Mouse (Mus musculus): Measurements from ENCODE around the gene Habp2. TPM values are rescaled to one million over a fixed set of nuclear protein-coding genes. Genes with fewer than 3 reads are reported as not detected.
A peak's percentile ranks its signal among the peaks of the same experiment; 100 is the strongest.

Habp2 gene
- not detected in 2 replicates for polyA plus RNA-seq (2012; ENCODE audit: insufficient read depth, insufficient read length, missing spikeins)

GRCm38 (mm10) chr19:56286866-56287265 lies at the start of gene Habp2:
Gene Habp2 (plus strand): TSS chr19:56287137.
- Histone ChIP-seq H3K27ac (ENCODE audit: insufficient read depth, low read depth, low read length) (no peak within 1 kb of the TSS), H3K4me3 (ENCODE audit: insufficient read depth, low read length) (no peak within 1 kb of the TSS), H3K4me1 (ENCODE audit: control insufficient read depth, insufficient read depth, low read length) (no peaks in the 10 kb centered on the region)
- TF ChIP-seq CTCF (IDR thresholded peaks at IDR 0.05; ENCODE audit: low read depth, low read length) (no peak), POLR2A (IDR thresholded peaks at IDR 0.05; ENCODE audit: borderline replicate concordance, low read depth, low read length) (no peak)

DNA sequence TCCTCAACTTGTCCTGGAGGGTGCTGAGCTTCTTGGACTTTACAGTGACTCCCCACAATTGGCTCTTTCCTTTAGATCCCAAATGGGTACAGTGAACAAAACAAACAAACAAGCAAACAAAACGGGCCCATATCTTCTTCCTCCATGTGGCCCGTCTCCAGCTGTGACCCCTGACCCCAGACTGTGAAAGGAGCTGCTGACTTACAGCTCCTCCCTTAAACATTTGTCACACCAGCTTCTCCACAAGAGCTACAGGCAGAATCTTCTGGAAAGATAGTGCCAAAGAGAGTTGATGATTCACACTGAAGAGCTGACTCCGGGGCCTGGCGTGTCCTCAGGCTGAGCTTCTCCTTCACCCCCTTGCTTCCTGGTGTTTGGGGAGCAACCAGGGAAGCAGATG lies 48.4 kb upstream of the Habp2 start:
- Histone ChIP-seq H3K4me1 (ENCODE audit: control insufficient read depth, insufficient read depth, low read length) (no peaks in the 10 kb centered on the region), H3K27ac (ENCODE audit: insufficient read depth, low read depth, low read length) (no peak overlapping the region), H3K4me3 (ENCODE audit: insufficient read depth, low read length) (no peak overlapping the region)
- TF ChIP-seq POLR2A (IDR thresholded peaks at IDR 0.05; ENCODE audit: borderline replicate concordance, low read depth, low read length) (no peak), CTCF (IDR thresholded peaks at IDR 0.05; ENCODE audit: low read depth, low read length) (no peak)

DNA sequence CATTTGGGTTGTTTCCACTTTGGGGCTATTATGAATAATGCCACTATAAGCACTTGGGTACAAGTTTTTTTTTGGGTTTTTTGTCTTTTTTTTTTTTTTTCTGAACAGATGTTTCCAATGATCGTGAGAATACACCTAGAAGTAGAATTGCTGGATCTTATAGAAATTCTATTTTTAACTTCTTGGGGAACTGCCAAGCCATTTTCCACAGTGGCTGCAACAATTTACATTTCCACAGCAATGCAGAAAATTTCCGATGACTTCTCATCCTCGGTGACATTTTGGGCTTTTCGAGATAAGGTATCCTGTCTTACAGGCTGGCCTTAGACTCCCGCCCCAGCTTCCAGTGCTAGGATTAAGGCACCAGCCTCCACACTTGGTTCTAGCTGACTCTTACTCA lies 41.7 kb upstream of the Habp2 start:
- Histone ChIP-seq H3K4me1 (ENCODE audit: control insufficient read depth, insufficient read depth, low read length) (no peaks in the 10 kb centered on the region), H3K4me3 (ENCODE audit: insufficient read depth, low read length) (no peak overlapping the region)
- TF ChIP-seq CTCF (IDR thresholded peaks at IDR 0.05; ENCODE audit: low read depth, low read length) (no peak), POLR2A (IDR thresholded peaks at IDR 0.05; ENCODE audit: borderline replicate concordance, low read depth, low read length) (no peak)

DNA sequence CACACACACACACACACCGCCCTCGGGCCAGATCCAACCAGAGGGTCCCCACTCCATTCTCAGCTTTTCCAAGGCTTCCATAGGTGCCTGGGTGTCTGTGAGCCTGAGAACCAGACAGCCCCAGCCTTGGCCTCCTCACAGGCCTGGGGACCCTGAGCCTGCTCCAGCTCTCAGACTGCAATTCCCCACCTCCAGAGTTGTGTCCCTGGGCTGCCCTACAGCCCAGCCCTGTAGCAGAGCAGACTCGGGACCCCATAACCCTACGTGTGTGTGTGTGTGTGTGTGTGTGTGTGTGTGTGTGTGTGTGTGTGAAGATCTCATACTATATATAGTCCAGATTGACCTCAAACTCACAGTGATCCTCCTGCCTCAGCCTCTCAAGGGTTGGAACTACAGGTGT lies 34.1 kb upstream of the Habp2 start:
- H3K27ac ChIP-seq (ENCODE audit: insufficient read depth, low read depth, low read length): no peak overlapping the region
- H3K4me3 ChIP-seq (ENCODE audit: insufficient read depth, low read length): no peak overlapping the region
- TF ChIP-seq POLR2A (IDR thresholded peaks at IDR 0.05; ENCODE audit: borderline replicate concordance, low read depth, low read length): no peak
- TF ChIP-seq CTCF (IDR thresholded peaks at IDR 0.05; ENCODE audit: low read depth, low read length): no peak
- H3K4me1 ChIP-seq (ENCODE audit: control insufficient read depth, insufficient read depth, low read length): no peaks in the 10 kb centered on the region

More for the DNA sequence above, 41.7 kb upstream of the Habp2 start:
- no peak overlapping the region for H3K27ac ChIP-seq (ENCODE audit: insufficient read depth, low read depth, low read length)

DNA sequence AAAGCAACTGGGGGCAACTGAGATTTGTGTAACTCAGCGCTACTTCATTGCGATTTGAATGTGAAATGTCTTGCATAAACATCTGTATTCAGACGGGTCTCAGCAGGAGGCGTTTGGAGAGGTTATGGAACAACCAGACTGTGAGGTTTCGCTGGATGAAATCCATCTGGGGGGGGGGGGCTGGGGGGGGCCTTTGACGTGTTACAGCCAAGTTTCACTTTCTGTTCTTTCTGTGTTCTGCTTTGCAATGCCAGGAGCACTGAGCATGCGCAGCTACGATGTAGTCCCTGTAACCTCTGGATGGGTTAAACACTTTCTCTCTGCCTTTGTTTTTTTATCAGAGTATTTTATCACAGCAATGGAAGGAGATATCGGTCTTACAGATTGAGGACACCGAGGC lies 33.7 kb upstream of the Habp2 start:
- TF ChIP-seq CTCF (IDR thresholded peaks at IDR 0.05; ENCODE audit: low read depth, low read length) (no peak), POLR2A (IDR thresholded peaks at IDR 0.05; ENCODE audit: borderline replicate concordance, low read depth, low read length) (no peak)
- Histone ChIP-seq H3K4me1 (ENCODE audit: control insufficient read depth, insufficient read depth, low read length) (no peaks in the 10 kb centered on the region), H3K4me3 (ENCODE audit: insufficient read depth, low read length) (no peak overlapping the region), H3K27ac (ENCODE audit: insufficient read depth, low read depth, low read length) (no peak overlapping the region)

GRCm38 (mm10) chr19:56254751-56255150 lies 32.2 kb upstream of the Habp2 start:
- Histone ChIP-seq H3K4me1 (ENCODE audit: control insufficient read depth, insufficient read depth, low read length) (no peaks in the 10 kb centered on the region), H3K27ac (ENCODE audit: insufficient read depth, low read depth, low read length) (no peak overlapping the region), H3K4me3 (ENCODE audit: insufficient read depth, low read length) (no peak overlapping the region)
- no peak for TF ChIP-seq POLR2A (IDR thresholded peaks at IDR 0.05; ENCODE audit: borderline replicate concordance, low read depth, low read length)
- TF ChIP-seq CTCF (IDR thresholded peaks at IDR 0.05; ENCODE audit: low read depth, low read length): 0 out of 2 replicates have a peak, but pooled peaks have one; percentile 15

- Histone ChIP-seq H3K4me3 (ENCODE audit: insufficient read depth, low read length) (no peak overlapping the region), H3K27ac (ENCODE audit: insufficient read depth, low read depth, low read length) (no peak overlapping the region), H3K4me1 (ENCODE audit: control insufficient read depth, insufficient read depth, low read length) (no peaks in the 10 kb centered on the region)
- TF ChIP-seq CTCF (IDR thresholded peaks at IDR 0.05; ENCODE audit: low read depth, low read length): no peak
- TF ChIP-seq POLR2A (IDR thresholded peaks at IDR 0.05; ENCODE audit: borderline replicate concordance, low read depth, low read length): no peak
Observed at GRCm38 (mm10) chr19:56255506-56255905, 31.4 kb upstream of the Habp2 start.

DNA sequence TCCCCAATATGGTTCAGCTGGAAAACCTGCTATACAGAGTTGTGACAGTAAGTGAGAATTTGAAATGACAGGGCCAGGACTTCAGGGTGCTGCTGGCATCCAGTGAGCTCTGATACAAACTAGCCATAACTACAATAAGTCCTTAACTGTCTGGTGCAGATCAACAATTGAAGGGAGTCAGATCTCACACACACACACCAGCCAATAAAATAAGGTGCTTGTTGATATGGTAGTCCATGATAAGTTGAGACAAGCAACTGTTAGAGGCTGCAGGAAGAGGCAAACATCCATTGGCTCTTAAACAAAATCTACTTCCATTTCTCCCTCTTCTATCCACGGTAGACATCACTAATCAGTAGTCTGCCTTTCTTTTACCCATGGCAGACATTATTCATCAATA lies 30.7 kb upstream of the Habp2 start:
- Histone ChIP-seq H3K4me3 (ENCODE audit: insufficient read depth, low read length) (no peak overlapping the region), H3K4me1 (ENCODE audit: control insufficient read depth, insufficient read depth, low read length) (no peaks in the 10 kb centered on the region), H3K27ac (ENCODE audit: insufficient read depth, low read depth, low read length) (no peak overlapping the region)
- TF ChIP-seq POLR2A (IDR thresholded peaks at IDR 0.05; ENCODE audit: borderline replicate concordance, low read depth, low read length): no peak

GRCm38 (mm10) chr19:56256741-56257140 lies 30.2 kb upstream of the Habp2 start:
- H3K4me3 ChIP-seq (ENCODE audit: insufficient read depth, low read length): no peak overlapping the region
- TF ChIP-seq POLR2A (IDR thresholded peaks at IDR 0.05; ENCODE audit: borderline replicate concordance, low read depth, low read length): no peak
- no peaks in the 10 kb centered on the region for H3K4me1 ChIP-seq (ENCODE audit: control insufficient read depth, insufficient read depth, low read length)
- H3K27ac ChIP-seq (ENCODE audit: insufficient read depth, low read depth, low read length): no peak overlapping the region

GRCm38 (mm10) chr19:56263696-56264095 lies 23.2 kb upstream of the Habp2 start:
- no peak for TF ChIP-seq POLR2A (IDR thresholded peaks at IDR 0.05; ENCODE audit: borderline replicate concordance, low read depth, low read length)
- no peak for TF ChIP-seq CTCF (IDR thresholded peaks at IDR 0.05; ENCODE audit: low read depth, low read length)
- H3K4me1 ChIP-seq (ENCODE audit: control insufficient read depth, insufficient read depth, low read length): no peaks in the 10 kb centered on the region
- H3K27ac ChIP-seq (ENCODE audit: insufficient read depth, low read depth, low read length): no peak overlapping the region
- H3K4me3 ChIP-seq (ENCODE audit: insufficient read depth, low read length): no peak overlapping the region

DNA sequence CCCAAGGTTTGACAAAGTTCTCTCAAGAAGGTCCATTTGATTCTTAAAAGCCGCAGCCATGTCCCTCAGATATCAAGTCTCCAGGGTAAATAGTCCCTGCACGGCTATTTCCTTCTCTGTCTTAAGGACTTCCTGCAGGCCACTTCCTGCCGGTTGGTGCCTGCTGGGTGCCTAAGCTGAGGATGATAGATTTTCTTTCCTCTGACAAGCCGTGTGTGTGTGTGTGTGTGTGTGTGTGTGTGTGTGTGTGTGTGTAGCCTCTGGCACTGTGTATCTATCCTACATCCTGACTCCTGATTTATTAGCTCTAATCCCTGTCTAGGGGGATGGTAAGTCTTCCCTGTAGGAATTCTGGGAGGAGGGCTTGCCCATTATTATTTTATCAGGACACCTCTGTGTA lies 22.8 kb upstream of the Habp2 start:
- no peak overlapping the region for H3K4me3 ChIP-seq (ENCODE audit: insufficient read depth, low read length)
- H3K27ac ChIP-seq (ENCODE audit: insufficient read depth, low read depth, low read length): no peak overlapping the region
- TF ChIP-seq POLR2A (IDR thresholded peaks at IDR 0.05; ENCODE audit: borderline replicate concordance, low read depth, low read length) (no peak), CTCF (IDR thresholded peaks at IDR 0.05; ENCODE audit: low read depth, low read length) (no peak)
- H3K4me1 ChIP-seq (ENCODE audit: control insufficient read depth, insufficient read depth, low read length): no peaks in the 10 kb centered on the region

Data from bone marrow macrophage, adult 2 months (primary cell).